Mouse (Mus musculus): Measurements from ENCODE around the gene Itga11. TPM values are rescaled to one million over a fixed set of nuclear protein-coding genes. Genes with fewer than 3 reads are reported as not detected.

Gene Itga11
- polyA plus RNA-seq (2015; fragmentation: Nextera tagmentation; extraction: Ambion mirVana), result 0.40 and 0.45 TPM in 2 replicates

- peak; percentile 72 for DNase-seq (ENCODE audit: low spot score)
- H3K27ac ChIP-seq, result no peak within 1 kb of the TSS
- H3K36me3 ChIP-seq (ENCODE audit: insufficient read depth, low read length), result no peaks in the 10 kb centered on the region
- 2% methylated on average over 41 of the region's 45 CpGs for WGBS
- peak within 1 kb of the TSS; percentile 37 for H3K4me3 ChIP-seq (replicated peaks; ENCODE audit: low read depth, low read length)
- peak within 1 kb of the TSS; percentile 82 for H3K4me2 ChIP-seq (ENCODE audit: low read length)
- H3K9ac ChIP-seq (ENCODE audit: low read depth, low read length), result peak within 1 kb of the TSS; percentile 41
- no peak for ATAC-seq (replicated peaks; ENCODE audit: low FRiP score, low read depth)
- H3K4me1 ChIP-seq (replicated peaks; ENCODE audit: insufficient read depth, low read length), result peaks cover 9% of the 10 kb centered on the region
- no peaks in the 10 kb centered on the region for H3K9me3 ChIP-seq (replicated peaks; ENCODE audit: low read length)
- peaks cover 8% of the 10 kb centered on the region; the same call in 1 of the 2 replicates for H3K27me3 ChIP-seq (ENCODE audit: insufficient read depth, low read length)
- no peak for TF ChIP-seq CTCF (IDR thresholded peaks at IDR 0.05; ENCODE audit: low read depth)
Measured at GRCm38 (mm10) chr9:62677641-62678549, at the start of gene Itga11. TSS of gene Itga11 (plus strand) at chr9:62677826.

GRCm38 (mm10) chr9:62630631-62631240 is 46.9 kb upstream of the Itga11 start:
- Histone ChIP-seq H3K4me1 (replicated peaks; ENCODE audit: insufficient read depth, low read length) (peaks cover 3% of the 10 kb centered on the region; the same call in 1 of the 2 replicates), H3K4me2 (ENCODE audit: low read length) (no peak overlapping the region), H3K27ac (no peak overlapping the region), H3K4me3 (replicated peaks; ENCODE audit: low read depth, low read length) (no peak overlapping the region), H3K27me3 (ENCODE audit: insufficient read depth, low read length) (no peaks in the 10 kb centered on the region), H3K9ac (ENCODE audit: low read depth, low read length) (no peak overlapping the region), H3K36me3 (ENCODE audit: insufficient read depth, low read length) (no peaks in the 10 kb centered on the region), H3K9me3 (replicated peaks; ENCODE audit: low read length) (no peaks in the 10 kb centered on the region)
- no peak for DNase-seq (ENCODE audit: low spot score)
- TF ChIP-seq CTCF (IDR thresholded peaks at IDR 0.05; ENCODE audit: low read depth), result no peak
- no peak for ATAC-seq (replicated peaks; ENCODE audit: low FRiP score, low read depth)
- WGBS, result 67% methylated on average over 10 of the region's 10 CpGs

DNA sequence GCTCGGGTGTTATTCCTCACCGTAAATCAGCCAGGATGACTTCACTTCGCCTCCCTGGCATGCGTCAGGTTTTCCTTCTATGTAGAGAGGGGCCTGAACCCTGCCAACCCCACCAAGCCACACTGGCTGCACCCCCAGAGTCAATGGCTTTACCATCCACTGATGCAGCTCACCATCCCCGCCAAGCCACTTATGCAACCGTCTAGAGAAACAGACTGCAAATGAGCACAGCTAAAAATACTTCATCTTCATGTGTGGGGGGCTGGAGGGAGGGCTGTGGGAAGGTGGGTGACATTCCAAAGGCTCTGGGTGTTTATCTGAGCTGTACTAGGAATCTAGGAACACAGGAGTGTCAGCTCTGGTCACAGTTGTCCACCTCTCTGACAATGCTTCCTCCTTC is 45.2 kb upstream of the Itga11 start:
- DNase-seq (ENCODE audit: low spot score) (peak; percentile 35), ATAC-seq (replicated peaks; ENCODE audit: low FRiP score, low read depth) (no peak)
- Histone ChIP-seq H3K27me3 (ENCODE audit: insufficient read depth, low read length) (no peaks in the 10 kb centered on the region), H3K4me1 (replicated peaks; ENCODE audit: insufficient read depth, low read length) (0 out of 2 replicates have a peak, but pooled peaks cover 2% of the 10 kb centered on the region), H3K4me2 (ENCODE audit: low read length) (no peak overlapping the region), H3K27ac (no peak overlapping the region), H3K4me3 (replicated peaks; ENCODE audit: low read depth, low read length) (no peak overlapping the region), H3K9ac (ENCODE audit: low read depth, low read length) (no peak overlapping the region), H3K9me3 (replicated peaks; ENCODE audit: low read length) (no peaks in the 10 kb centered on the region), H3K36me3 (ENCODE audit: insufficient read depth, low read length) (no peaks in the 10 kb centered on the region)
- WGBS, result 39% methylated on average over 6 of the region's 6 CpGs
- TF ChIP-seq CTCF (IDR thresholded peaks at IDR 0.05; ENCODE audit: low read depth), result no peak

- no peak for TF ChIP-seq CTCF (IDR thresholded peaks at IDR 0.05; ENCODE audit: low read depth)
- no peak overlapping the region for H3K4me2 ChIP-seq (ENCODE audit: low read length)
- no peaks in the 10 kb centered on the region for H3K27me3 ChIP-seq (ENCODE audit: insufficient read depth, low read length)
- 43% methylated on average over 6 of the region's 6 CpGs for WGBS
- H3K9ac ChIP-seq (ENCODE audit: low read depth, low read length), result no peak overlapping the region
- H3K4me1 ChIP-seq (replicated peaks; ENCODE audit: insufficient read depth, low read length), result no peaks in the 10 kb centered on the region
- no peak overlapping the region for H3K4me3 ChIP-seq (replicated peaks; ENCODE audit: low read depth, low read length)
- ATAC-seq (replicated peaks; ENCODE audit: low FRiP score, low read depth), result no peak
- no peak overlapping the region for H3K27ac ChIP-seq
- DNase-seq (ENCODE audit: low spot score), result peak; percentile 21
- H3K36me3 ChIP-seq (ENCODE audit: insufficient read depth, low read length), result no peaks in the 10 kb centered on the region
- no peaks in the 10 kb centered on the region for H3K9me3 ChIP-seq (replicated peaks; ENCODE audit: low read length)
Measured at GRCm38 (mm10) chr9:62638045-62638444, 39.6 kb upstream of the Itga11 start.

DNA sequence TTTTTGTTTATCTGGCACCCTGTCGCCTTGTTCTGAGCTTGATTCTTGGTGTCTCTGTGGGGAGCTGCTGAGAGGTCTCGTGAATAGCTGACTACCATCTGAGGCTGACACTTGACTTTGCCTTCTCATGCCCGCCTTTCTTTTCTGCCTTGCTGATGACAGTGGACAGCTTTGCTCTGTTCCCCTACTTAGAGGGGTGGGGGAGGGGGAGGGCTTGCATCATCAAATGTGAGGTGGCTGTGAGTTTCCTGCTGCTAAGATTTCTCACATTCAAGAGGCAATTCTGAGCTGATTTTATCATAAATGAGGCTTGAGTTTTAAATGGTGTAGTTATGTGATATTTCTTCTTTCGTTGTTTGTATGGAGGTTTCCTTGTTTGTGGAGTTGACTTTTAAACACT is 37.9 kb upstream of the Itga11 start:
- Histone ChIP-seq H3K4me2 (ENCODE audit: low read length) (no peak overlapping the region), H3K9ac (ENCODE audit: low read depth, low read length) (no peak overlapping the region), H3K36me3 (ENCODE audit: insufficient read depth, low read length) (no peaks in the 10 kb centered on the region), H3K27me3 (ENCODE audit: insufficient read depth, low read length) (no peaks in the 10 kb centered on the region), H3K27ac (no peak overlapping the region), H3K4me1 (replicated peaks; ENCODE audit: insufficient read depth, low read length) (no peaks in the 10 kb centered on the region), H3K9me3 (replicated peaks; ENCODE audit: low read length) (no peaks in the 10 kb centered on the region), H3K4me3 (replicated peaks; ENCODE audit: low read depth, low read length) (no peak overlapping the region)
- DNase-seq (ENCODE audit: low spot score) (no peak), ATAC-seq (replicated peaks; ENCODE audit: low FRiP score, low read depth) (no peak)
- no peak for TF ChIP-seq CTCF (IDR thresholded peaks at IDR 0.05; ENCODE audit: low read depth)
- 72% methylated on average over 4 of the region's 4 CpGs for WGBS

GRCm38 (mm10) chr9:62640188-62640587 is 37.4 kb upstream of the Itga11 start:
- no peak overlapping the region for H3K4me2 ChIP-seq (ENCODE audit: low read length)
- no peak overlapping the region for H3K9ac ChIP-seq (ENCODE audit: low read depth, low read length)
- no peak for ATAC-seq (replicated peaks; ENCODE audit: low FRiP score, low read depth)
- no peak overlapping the region for H3K4me3 ChIP-seq (replicated peaks; ENCODE audit: low read depth, low read length)
- TF ChIP-seq CTCF (IDR thresholded peaks at IDR 0.05; ENCODE audit: low read depth), result no peak
- H3K9me3 ChIP-seq (replicated peaks; ENCODE audit: low read length), result no peaks in the 10 kb centered on the region
- 76% methylated on average over 2 of the region's 2 CpGs for WGBS
- H3K27me3 ChIP-seq (ENCODE audit: insufficient read depth, low read length), result no peaks in the 10 kb centered on the region
- H3K27ac ChIP-seq, result no peak overlapping the region
- no peaks in the 10 kb centered on the region for H3K36me3 ChIP-seq (ENCODE audit: insufficient read depth, low read length)
- H3K4me1 ChIP-seq (replicated peaks; ENCODE audit: insufficient read depth, low read length), result no peaks in the 10 kb centered on the region
- DNase-seq (ENCODE audit: low spot score), result no peak
